In the genomic region with DNA sequence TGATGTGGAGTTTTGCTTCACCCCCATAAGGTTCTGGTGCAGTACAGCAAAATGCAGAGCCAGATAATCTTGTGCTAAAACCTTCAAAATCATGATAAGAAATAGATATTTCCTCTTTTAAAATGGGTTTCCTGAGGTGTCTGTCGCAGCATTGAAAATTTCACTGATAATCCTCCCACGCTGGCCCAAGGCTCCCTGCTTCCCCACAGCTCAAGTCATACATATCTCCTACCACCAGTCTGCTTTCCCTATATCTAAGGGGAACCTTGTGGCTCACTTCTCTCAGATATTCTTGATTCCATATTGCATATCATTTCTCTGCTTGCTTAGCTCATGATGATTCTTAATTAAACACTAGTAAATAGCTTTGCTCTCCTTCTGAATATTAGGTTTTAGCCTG, we compare ENCODE assay signal across 35 mouse cellular contexts.
"Had no signal": no experiment of that assay in that cellular context is flagged by ENCODE, and none has a peak within 500 bp of the region (broad histone marks: within the 10 kb centered on the region; RNA-seq: fewer than 3 reads in every experiment).

No protein-coding gene starts in this region.

- H3K9ac ChIP-seq: heart, embryonic 12.5 days; heart, embryonic 13.5 days; heart, embryonic 15.5 days; hindbrain, embryonic 12.5 days; hindbrain, embryonic 13.5 days; hindbrain, embryonic 15.5 days; intestine, embryonic 15.5 days; kidney, embryonic 15.5 days had no signal

- ATAC-seq: hindbrain, embryonic 16.5 days; hindbrain, postnatal 0 days; inflammation-experienced regulatory T-cells, adult 6 months; intestine, embryonic 15.5 days; intestine, embryonic 16.5 days; intestine, postnatal 0 days had no signal

- H3K9me3 ChIP-seq: heart, embryonic 10.5 days; heart, embryonic 12.5 days; heart, embryonic 13.5 days; heart, embryonic 15.5 days; hindbrain, embryonic 10.5 days; hindbrain, embryonic 12.5 days; hindbrain, embryonic 13.5 days; hindbrain, embryonic 15.5 days; intestine, embryonic 15.5 days; kidney, embryonic 15.5 days had no signal

- H3K4me1 ChIP-seq: heart, embryonic 10.5 days; heart, embryonic 12.5 days; heart, embryonic 15.5 days; hindbrain, embryonic 10.5 days; hindbrain, embryonic 12.5 days; hindbrain, embryonic 13.5 days; hindbrain, embryonic 15.5 days; intestine, embryonic 15.5 days; kidney, embryonic 15.5 days had no signal

- H3K27me3 ChIP-seq: heart, embryonic 12.5 days; heart, embryonic 13.5 days; heart, embryonic 15.5 days; hindbrain, embryonic 12.5 days; hindbrain, embryonic 13.5 days; hindbrain, embryonic 15.5 days; intestine, embryonic 15.5 days; kidney, embryonic 15.5 days had no signal

- H3K27ac ChIP-seq: heart, embryonic 10.5 days; heart, embryonic 13.5 days; heart, embryonic 15.5 days; hindbrain, embryonic 10.5 days; hindbrain, embryonic 12.5 days; hindbrain, embryonic 13.5 days; hindbrain, embryonic 15.5 days; hindbrain, postnatal 0 days; intestine, embryonic 15.5 days; kidney, embryonic 15.5 days; kidney, postnatal 0 days; layer of hippocampus, adult 2 months; left cerebral cortex, adult 2 months had no signal

- H3K4me3 ChIP-seq: heart, embryonic 10.5 days; heart, embryonic 12.5 days; heart, embryonic 13.5 days; heart, embryonic 15.5 days; hindbrain, embryonic 10.5 days; hindbrain, embryonic 12.5 days; hindbrain, embryonic 13.5 days; hindbrain, embryonic 15.5 days; intestine, embryonic 15.5 days; kidney, embryonic 15.5 days; layer of hippocampus, adult 2 months; left cerebral cortex, adult 2 months had no signal

- H3K4me2 ChIP-seq: heart, embryonic 11.5 days; heart, embryonic 12.5 days; heart, embryonic 13.5 days; heart, embryonic 15.5 days; hindbrain, embryonic 12.5 days; hindbrain, embryonic 13.5 days; hindbrain, embryonic 15.5 days; intestine, embryonic 15.5 days; kidney, embryonic 15.5 days had no signal

- H3K36me3 ChIP-seq: heart, embryonic 10.5 days; heart, embryonic 12.5 days; heart, embryonic 13.5 days; heart, embryonic 15.5 days; hindbrain, embryonic 10.5 days; hindbrain, embryonic 12.5 days; hindbrain, embryonic 13.5 days; hindbrain, embryonic 15.5 days; intestine, embryonic 15.5 days; kidney, embryonic 15.5 days had no signal

- DNase-seq: heart, postnatal 10 days; heart, postnatal 14 days; heart, postnatal 36 days; heart, postnatal 4 days; kidney, adult 11 months; kidney, adult 18-20 months; kidney, adult 2 months; kidney, adult 8-10 months; kidney, adult 9 months; kidney, postnatal 10 days; kidney, postnatal 14 days; kidney, postnatal 25 days; kidney, postnatal 36 days; kidney, postnatal 4 days; layer of hippocampus, adult 9-11 months; layer of hippocampus, postnatal 36 days had no signal
